Mouse (Mus musculus) neural tube, embryonic 10.5 days (tissue): ENCODE results near the gene Pnldc1.
"Not testable (repeated sequence)": the region's sequence is repeated elsewhere in the genome, so short reads cannot be mapped to it uniquely, and the experiment has no call there.

ENCODE experiments used
- DNase-seq: peaks from one replicate; pipeline ENCODE4 v3.0.0-alpha.2; 2017; ENCODE audit warnings: low spot score; ENCODE audit errors: extremely low spot score

Pnldc1 gene

DNA sequence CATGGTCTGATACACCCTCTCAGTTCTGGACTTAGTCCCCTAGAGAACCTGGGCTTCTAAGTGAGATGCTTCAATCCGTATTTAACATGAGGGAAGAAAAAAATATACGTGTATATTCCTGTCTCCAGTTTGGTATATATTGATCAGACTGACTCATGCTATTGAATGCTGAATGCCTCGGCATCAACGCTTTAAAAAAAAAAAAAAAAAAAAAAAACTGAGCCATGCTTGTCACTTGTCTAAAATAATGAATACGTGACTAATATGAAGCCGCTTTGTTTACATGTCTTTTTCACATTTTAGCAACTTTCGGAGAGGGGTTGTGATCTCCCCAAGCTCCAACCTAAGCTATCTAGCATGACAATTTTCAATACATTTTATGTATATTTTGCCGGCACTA, 361 bp upstream of the Pnldc1 start:
- no peak for DNase-seq

DNA sequence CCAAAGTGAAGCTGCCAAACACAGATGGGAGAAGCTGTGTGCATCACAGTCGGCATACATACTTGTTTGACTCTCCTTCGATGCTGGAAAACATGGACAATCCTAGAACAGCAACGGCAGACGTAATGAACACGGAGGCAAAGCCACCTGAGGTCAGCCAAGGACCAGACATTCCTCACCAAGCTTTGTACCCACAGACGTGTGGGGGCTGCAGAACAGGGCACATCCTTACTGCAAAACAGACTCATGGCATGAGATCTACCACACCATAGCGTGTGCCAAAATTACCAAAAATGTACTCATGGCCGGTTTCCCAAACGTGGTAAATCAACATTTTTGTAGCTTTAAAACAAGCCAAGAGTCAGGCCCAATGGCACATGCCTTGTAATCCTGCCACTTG, 3.6 kb downstream of the Pnldc1 start:
- no peak for DNase-seq

- DNase-seq: no peak
These were observed 4.2 kb downstream of the Pnldc1 start for GRCm38 (mm10) chr17:12905810-12906209.

DNA sequence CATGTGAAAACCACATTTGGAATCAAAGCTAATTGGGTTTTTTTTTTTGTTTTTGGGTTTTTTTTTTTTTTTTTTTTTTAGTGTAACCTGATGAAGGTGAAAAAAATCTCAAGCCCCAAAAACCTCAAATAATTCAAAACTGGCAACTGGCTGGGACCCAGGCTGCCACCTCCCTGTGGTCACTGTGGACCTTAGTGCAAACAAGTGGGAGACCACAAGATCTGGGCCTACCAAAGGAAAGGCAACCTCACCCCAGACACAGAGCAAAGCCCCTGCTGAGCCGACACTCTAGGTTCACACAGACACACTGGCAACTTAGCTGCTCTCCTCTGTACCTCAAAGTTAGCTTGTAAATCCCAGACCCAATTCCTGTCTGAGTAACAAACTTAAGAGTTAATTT, 5.7 kb downstream of the Pnldc1 start:
- DNase-seq: no peak

DNA sequence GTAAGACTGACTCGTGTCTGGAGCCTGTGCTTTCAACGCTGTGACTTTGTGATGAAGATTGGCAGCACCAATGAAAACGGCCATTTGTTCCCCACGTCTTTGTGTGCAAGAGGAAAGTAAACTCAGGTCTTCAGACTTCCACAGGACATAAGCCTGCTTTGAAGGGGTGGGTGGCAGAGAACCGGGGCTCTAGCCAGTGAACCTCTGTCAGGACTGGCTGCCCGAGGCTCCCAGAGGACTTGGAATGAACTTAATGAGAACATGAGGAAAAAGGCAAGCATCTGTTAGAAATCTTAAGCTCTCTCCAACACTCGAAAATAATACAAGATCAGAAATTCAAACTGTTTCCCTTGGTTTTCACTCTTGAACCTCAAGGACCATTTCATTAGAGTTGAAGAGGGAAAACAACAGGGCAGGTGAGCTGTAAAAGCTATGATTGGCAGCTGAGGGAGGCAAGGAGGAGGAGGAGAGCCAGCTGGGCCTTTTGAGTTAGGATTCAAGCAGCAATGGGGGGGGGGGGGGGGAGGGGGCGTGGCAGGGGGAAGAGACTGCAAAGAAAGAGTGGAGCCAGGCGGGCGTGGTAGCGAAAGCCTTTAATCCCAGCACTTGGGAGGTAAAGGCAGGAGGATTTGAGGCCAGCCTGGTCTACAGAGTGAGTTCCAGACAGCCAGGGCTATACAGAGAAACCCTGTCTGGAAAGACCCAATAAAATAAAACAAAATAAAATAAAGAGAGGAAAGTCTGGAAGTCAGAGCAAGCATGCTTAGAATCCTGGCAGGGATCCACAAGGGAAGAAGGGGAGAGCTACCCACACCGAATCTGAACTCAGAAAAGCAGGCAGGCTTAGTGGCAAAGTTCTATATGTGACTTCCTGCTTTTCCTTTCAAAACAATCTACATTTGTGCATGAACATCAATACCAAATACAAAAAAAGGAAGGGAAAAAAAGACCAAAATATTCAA, 6.4 kb downstream of the Pnldc1 start:
- DNase-seq: no peak

- no peak for DNase-seq
These were observed 7.7 kb downstream of the Pnldc1 start for GRCm38 (mm10) chr17:12902291-12902690.

- DNase-seq: not testable (repeated sequence)
These were observed 11.4 kb downstream of the Pnldc1 start for GRCm38 (mm10) chr17:12898607-12899006.

GRCm38 (mm10) chr17:12897674-12898073, 12.4 kb downstream of the Pnldc1 start:
- no peak for DNase-seq

- no peak for DNase-seq
These were observed 18.0 kb downstream of the Pnldc1 start for GRCm38 (mm10) chr17:12892033-12892432.

DNA sequence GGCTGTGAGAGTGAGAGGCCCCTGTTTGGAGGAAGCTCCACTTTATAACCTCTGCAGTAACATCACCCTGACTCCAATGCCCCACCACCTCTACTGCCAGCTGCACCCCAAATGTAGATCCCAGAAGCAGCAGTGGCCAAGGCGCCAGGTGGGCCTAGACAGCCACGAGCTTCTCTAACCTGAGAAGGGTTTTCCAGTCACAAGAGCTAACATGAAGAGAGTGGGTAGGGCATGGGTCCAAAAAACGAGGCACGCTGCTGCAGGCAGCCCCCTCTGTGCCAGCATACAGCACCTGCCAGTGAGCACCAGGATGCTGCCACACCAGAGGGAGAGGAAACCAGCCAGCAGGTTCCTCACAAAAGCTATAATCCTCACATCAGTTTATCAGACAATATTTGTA, 19.0 kb downstream of the Pnldc1 start:
- no peak for DNase-seq

DNA sequence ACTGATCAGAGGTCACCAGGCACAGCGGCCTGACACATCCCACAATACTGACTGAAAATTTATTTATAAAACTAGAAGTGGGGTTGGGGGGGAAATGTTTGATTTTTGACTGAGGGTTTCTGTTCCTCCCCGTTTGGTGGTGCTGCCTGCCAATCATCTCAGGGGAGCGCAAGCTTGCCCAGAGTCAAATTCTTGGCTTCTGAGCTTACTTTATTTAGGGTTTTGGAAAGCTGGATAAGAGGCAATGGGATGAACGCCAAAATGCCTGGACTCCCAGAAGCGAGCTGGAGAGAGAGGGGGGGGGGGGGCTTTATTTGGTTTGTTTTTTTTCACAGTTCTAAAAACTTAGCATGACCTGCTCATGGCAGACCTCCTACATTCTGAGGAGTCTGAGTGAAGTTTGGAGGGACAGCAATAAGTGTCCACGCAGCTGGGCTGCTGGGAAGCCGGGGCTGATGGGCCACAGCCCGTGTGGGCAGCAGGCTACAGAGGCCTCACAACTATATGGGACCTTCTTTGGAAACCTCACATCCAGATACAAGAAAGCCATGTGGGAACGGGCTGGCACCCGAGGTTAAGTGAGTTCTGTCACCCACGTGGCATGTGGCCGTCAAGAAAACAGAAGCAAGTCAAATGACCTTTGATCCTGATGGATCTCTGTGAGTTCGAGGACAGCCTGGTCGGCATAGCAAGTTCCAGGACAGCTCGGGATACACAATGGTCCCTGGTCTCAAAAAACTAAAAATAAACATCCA, 22.8 kb downstream of the Pnldc1 start:
- DNase-seq: no peak

DNA sequence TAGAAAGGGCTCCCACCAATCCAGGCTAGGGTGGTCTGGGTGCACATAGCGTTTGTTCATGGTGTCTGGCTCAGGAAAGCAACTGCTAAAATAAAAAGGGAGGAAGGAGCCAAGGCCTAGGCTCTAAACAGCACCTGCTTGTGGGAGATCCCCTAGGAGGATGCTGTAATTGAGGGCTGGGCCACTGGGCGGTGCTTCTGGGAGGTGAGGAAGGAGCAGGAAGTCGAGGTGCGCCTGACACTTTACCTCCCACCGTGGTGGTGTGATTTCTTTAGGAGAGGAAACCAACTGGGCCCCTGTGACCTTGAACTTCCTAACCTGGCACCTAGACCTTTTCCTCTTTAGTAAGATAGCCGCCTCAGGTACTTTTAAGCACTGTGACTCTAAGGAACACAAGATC, 23.4 kb downstream of the Pnldc1 start:
- no peak for DNase-seq

- no peak for DNase-seq
These were observed 28.8 kb downstream of the Pnldc1 start for GRCm38 (mm10) chr17:12881216-12881615.

- peak; percentile 75 for DNase-seq
These were observed 29.9 kb downstream of the Pnldc1 start for GRCm38 (mm10) chr17:12880178-12880577.

DNA sequence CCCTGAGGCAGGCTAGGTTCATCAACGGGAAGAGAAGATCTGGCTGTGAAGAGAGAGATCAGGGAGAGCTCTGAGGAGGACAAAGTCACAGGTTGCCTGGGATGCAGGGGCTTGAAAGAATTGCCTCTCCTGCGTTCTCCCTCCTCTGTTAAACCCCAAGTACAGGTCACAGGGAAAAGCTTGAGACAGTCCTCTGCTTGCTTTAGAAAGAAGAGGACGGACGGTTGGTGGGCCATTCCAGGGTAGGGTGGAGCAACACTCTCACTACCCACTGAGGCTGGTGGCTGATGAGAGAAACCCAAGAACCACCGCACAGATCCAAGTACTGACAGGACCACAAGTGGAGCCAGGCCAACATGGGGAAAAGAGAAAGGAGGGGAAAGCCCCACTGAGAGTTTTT, 34.3 kb downstream of the Pnldc1 start, which contains the start of gene Mrgprh:
Gene Mrgprh (plus strand): TSS at position 301 of the 400 bp plus-strand sequence.
- DNase-seq: no peak

- no peak for DNase-seq
These were observed 37.6 kb downstream of the Pnldc1 start for GRCm38 (mm10) chr17:12872275-12873028.

DNA sequence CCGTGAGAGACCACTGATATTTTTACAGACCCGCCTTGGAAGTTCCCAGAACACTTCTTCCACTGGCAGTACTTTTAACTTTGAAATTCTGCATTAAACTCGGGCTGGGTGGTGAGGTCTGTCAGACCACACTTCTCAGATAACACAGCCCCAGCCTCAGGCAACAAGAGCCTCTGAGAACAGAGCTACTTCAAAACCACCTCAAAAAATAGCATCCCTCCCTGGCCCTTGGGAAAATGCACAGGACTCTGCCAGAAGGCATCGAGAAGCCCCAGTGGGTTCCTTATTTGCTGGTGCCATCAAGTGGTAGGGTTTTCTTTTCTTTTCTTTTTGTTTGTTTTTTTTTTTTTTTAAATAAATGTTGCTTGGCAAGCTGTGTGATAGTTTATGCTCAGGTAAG, 41.4 kb downstream of the Pnldc1 start:
- no peak for DNase-seq

DNA sequence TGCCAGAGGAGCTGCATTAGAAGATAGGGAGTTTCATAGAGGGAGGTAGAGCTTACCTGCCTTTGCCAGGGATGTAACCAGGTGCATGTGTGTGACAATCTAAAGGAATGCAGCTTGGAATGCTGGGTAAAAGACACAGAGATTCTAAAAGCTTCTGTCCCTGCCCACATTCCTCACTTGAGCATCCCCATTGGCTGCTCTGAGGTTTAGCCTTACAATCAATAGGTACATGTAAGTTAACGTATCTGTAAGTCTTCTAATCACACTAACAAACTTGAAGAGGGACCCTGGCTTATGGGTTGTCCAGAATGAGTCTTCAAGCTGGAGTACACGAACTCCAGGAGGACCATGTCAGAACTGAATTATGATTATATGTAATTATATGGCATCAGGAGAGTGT, 42.0 kb downstream of the Pnldc1 start, which contains the start of gene Mas1:
Gene Mas1 (minus strand): TSS at position 101 of the 400 bp plus-strand sequence.
- DNase-seq: no peak

DNA sequence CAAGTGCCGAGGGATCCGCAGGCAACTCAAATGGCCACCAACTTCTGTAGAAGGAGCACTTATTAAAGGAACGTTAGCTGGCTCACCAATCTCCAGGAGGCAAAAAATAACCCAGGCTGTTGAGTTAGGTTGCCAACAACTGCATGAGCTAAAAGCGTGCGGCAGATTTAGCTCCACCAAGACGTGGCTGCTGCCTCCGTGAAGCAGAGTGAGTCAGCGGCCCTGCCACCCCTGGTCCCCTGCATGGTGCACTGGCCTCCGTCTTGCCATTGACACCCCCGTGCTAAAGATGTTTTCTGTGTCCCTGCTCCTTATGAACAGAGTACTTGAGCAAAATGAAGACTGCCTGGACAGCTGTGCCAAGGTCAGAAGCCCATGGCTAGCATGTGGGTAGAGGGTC, 43.2 kb downstream of the Pnldc1 start:
- no peak for DNase-seq

DNA sequence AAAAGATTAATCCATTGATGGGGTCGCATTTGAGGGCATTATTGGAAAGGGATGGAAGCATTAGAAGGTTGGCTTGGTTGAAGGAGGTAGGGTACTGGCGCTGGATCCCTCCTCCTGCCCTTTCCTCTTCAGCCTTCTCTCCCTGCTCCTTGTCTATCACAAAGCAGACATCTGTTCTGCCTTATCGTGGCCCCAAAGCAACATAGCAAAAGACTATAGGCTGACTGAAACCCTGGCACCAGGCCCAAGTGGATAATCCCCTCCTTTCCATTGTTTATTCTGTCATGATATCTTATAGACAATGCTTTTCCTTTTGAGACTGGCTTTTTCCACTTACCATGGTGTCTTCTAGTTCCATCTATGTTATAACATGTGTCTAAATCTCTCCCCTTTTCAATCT, 44.6 kb downstream of the Pnldc1 start:
- DNase-seq: no peak

DNA sequence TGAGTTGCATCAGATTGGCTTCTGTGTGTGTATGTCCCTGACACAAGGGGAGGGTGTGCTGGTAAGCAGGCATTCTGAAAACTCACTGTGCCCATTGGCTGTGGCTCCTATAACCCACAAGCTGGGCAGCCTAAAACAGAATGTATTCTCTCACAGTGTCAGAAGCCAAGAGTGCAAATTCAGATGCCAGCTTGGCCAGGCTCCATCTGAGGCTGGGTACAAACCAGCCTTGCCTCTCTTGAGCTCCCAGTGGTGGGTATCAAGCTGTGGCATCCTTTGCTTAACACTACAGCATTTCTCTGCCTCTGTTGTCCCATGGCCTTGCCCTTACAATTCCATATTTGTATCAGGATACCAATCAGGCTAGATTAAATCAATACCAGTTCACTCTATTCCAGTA, 45.9 kb downstream of the Pnldc1 start:
- DNase-seq: no peak
